Mouse (Mus musculus): Measurements from ENCODE around the gene Exoc6. TPM values are rescaled to one million over a fixed set of nuclear protein-coding genes. Genes with fewer than 3 reads are reported as not detected.

Exoc6 gene
- polyA plus RNA-seq, 1 experiment, result 8.7 TPM

GRCm38 (mm10) chr19:37724591-37724990 is 174.4 kb downstream of the Exoc6 start:
- Histone ChIP-seq H3K27me3 (ENCODE audit: control insufficient read depth, insufficient read depth, low read length) (no peaks in the 10 kb centered on the region), H3K27ac (ENCODE audit: control insufficient read depth, insufficient read depth, low read length) (no peak overlapping the region), H3K4me3 (ENCODE audit: control insufficient read depth, insufficient read depth, low read length) (no peak overlapping the region), H3K4me1 (replicated peaks; ENCODE audit: control insufficient read depth, insufficient read depth, low read length) (no peaks in the 10 kb centered on the region), H3K36me3 (ENCODE audit: control insufficient read depth, insufficient read depth, low read length) (no peaks in the 10 kb centered on the region)
- WGBS, result over 99% methylated on average over 5 of the region's 5 CpGs
- TF ChIP-seq POLR2A (IDR thresholded peaks at IDR 0.05; ENCODE audit: control insufficient read depth, extremely low read depth, insufficient read depth, low read length, poor library complexity) (no peak), CTCF (IDR thresholded peaks at IDR 0.05; ENCODE audit: borderline replicate concordance, control insufficient read depth, extremely low read depth, insufficient read depth, low read length, poor library complexity) (no peak)
- DNase-seq, result no peak

- Histone ChIP-seq H3K27me3 (ENCODE audit: control insufficient read depth, insufficient read depth, low read length) (no peaks in the 10 kb centered on the region), H3K36me3 (ENCODE audit: control insufficient read depth, insufficient read depth, low read length) (no peaks in the 10 kb centered on the region)
- WGBS, result 97% methylated on average over 7 of the region's 7 CpGs
Observed at GRCm38 (mm10) chr19:37726585-37726984, 176.4 kb downstream of the Exoc6 start.

DNA sequence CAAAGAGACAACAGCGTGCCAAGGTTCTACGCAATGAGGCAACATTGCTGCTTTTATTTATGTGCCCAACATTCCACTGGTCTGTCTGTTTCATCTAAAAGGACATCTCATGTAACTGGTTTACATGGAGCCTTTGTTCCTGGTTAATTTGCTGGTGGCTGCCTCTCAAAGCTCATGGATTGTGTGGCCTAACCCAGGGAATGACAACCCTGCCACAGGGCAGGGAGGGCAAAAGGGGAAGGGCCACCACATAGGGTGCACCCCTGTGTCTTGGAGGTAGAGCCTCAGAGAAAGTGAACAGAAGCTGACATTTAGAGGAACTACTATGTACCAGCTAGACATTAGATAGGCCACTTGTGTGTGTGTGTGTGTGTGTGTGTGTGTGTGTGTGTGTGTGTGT is 177.1 kb downstream of the Exoc6 start:
- no peak overlapping the region for H3K27ac ChIP-seq (ENCODE audit: control insufficient read depth, insufficient read depth, low read length)
- H3K36me3 ChIP-seq (ENCODE audit: control insufficient read depth, insufficient read depth, low read length), result no peaks in the 10 kb centered on the region
- no peak for DNase-seq
- H3K4me1 ChIP-seq (replicated peaks; ENCODE audit: control insufficient read depth, insufficient read depth, low read length), result no peaks in the 10 kb centered on the region
- no peaks in the 10 kb centered on the region for H3K27me3 ChIP-seq (ENCODE audit: control insufficient read depth, insufficient read depth, low read length)
- no peak for TF ChIP-seq CTCF (IDR thresholded peaks at IDR 0.05; ENCODE audit: borderline replicate concordance, control insufficient read depth, extremely low read depth, insufficient read depth, low read length, poor library complexity)
- no peak for TF ChIP-seq POLR2A (IDR thresholded peaks at IDR 0.05; ENCODE audit: control insufficient read depth, extremely low read depth, insufficient read depth, low read length, poor library complexity)
- 98% methylated on average over 2 of the region's 2 CpGs for WGBS
- no peak overlapping the region for H3K4me3 ChIP-seq (ENCODE audit: control insufficient read depth, insufficient read depth, low read length)

More at GRCm38 (mm10) chr19:37726585-37726984, 176.4 kb downstream of the Exoc6 start:
- Histone ChIP-seq H3K27ac (ENCODE audit: control insufficient read depth, insufficient read depth, low read length) (no peak overlapping the region), H3K4me3 (ENCODE audit: control insufficient read depth, insufficient read depth, low read length) (no peak overlapping the region), H3K4me1 (replicated peaks; ENCODE audit: control insufficient read depth, insufficient read depth, low read length) (no peaks in the 10 kb centered on the region)
- DNase-seq, result no peak
- TF ChIP-seq CTCF (IDR thresholded peaks at IDR 0.05; ENCODE audit: borderline replicate concordance, control insufficient read depth, extremely low read depth, insufficient read depth, low read length, poor library complexity) (no peak), POLR2A (IDR thresholded peaks at IDR 0.05; ENCODE audit: control insufficient read depth, extremely low read depth, insufficient read depth, low read length, poor library complexity) (no peak)

Other genes with a start within 250 kb of the Exoc6 start
- gene Ide, start 212.6 kb upstream of the Exoc6 start, polyA plus RNA-seq (2012; rRNA removed), result 19.8 and 21.4 TPM in 2 replicates
- gene Kif11, start 174.0 kb upstream of the Exoc6 start, polyA plus RNA-seq (2012; rRNA removed), result 22.5 and 29.0 TPM in 2 replicates
- gene Hhex, start 115.6 kb upstream of the Exoc6 start, polyA plus RNA-seq (2012; rRNA removed), result 5.1 and 8.3 TPM in 2 replicates
- 0.13 and 0.28 TPM in 2 replicates for gene Cyp26c1, start 135.2 kb downstream of the Exoc6 start, polyA plus RNA-seq (2012; rRNA removed)
- 2.3 and 2.8 TPM in 2 replicates for gene Cyp26a1, start 147.4 kb downstream of the Exoc6 start, polyA plus RNA-seq (2012; rRNA removed)